7 mouse cellular contexts compared by ENCODE assay signal in genomic region chr3:42074532-42075287, GRCm38 (mm10).
DNase-seq lines count a peak whose midpoint lies in the region; ATAC-seq lines count a peak whose summit lies in the region.

No protein-coding gene starts in this region.

- H3K4me2 ChIP-seq in lung, embryonic 16.5 days (ENCODE audit: low read depth, low read length) = peak overlapping the region; percentile 36; the same call in 1 of the 2 replicates
- peak overlapping the region; percentile 31 for H3K4me2 ChIP-seq in midbrain, embryonic 15.5 days

- 29% methylated on average over 11 of the region's 11 CpGs for WGBS in lung, embryonic 16.5 days
- WGBS in forebrain, embryonic 10.5 days = 60% methylated on average over 11 of the region's 11 CpGs
- WGBS in midbrain, embryonic 15.5 days = 32% methylated on average over 11 of the region's 11 CpGs

- no peak overlapping the region for H3K4me3 ChIP-seq in lung, embryonic 16.5 days (ENCODE audit: low read length)
- H3K4me3 ChIP-seq in forebrain, embryonic 10.5 days = no peak overlapping the region
- peak overlapping the region; percentile 13; the same call in 1 of the 2 replicates for H3K4me3 ChIP-seq in midbrain, embryonic 15.5 days

- no peak for ATAC-seq in lung, embryonic 16.5 days (ENCODE audit: low read depth)
- ATAC-seq in midbrain, embryonic 15.5 days (replicated peaks) = peak; percentile 88
- no peak for ATAC-seq in inflammation-experienced regulatory T-cells, adult 6 months

- no peaks in the 10 kb centered on the region for H3K36me3 ChIP-seq in lung, embryonic 16.5 days (ENCODE audit: control insufficient read depth, insufficient read depth, low read length)
- H3K36me3 ChIP-seq in forebrain, embryonic 10.5 days (replicated peaks) = no peaks in the 10 kb centered on the region
- no peaks in the 10 kb centered on the region for H3K36me3 ChIP-seq in midbrain, embryonic 15.5 days (replicated peaks)

- no peak for DNase-seq in lung, adult 18-20 months
- peak; percentile 9 for DNase-seq in c-Kit-positive CD71-positive TER-119-positive erythroid progenitor cells, embryonic 14.5 days (ENCODE audit: low spot score)
- DNase-seq in forebrain, embryonic 10.5 days (ENCODE audit: extremely low spot score, low spot score) = peak; percentile 36
- DNase-seq in kidney, postnatal 14 days = peak; percentile 18

- H3K27ac ChIP-seq in lung, embryonic 16.5 days (ENCODE audit: low read length) = no peak overlapping the region
- no peak overlapping the region for H3K27ac ChIP-seq in forebrain, embryonic 10.5 days
- H3K27ac ChIP-seq in midbrain, embryonic 15.5 days = no peak overlapping the region

- H3K9ac ChIP-seq in lung, embryonic 16.5 days (ENCODE audit: low read length) = no peak overlapping the region
- H3K9ac ChIP-seq in midbrain, embryonic 15.5 days = 0 out of 2 replicates have a peak overlapping the region, but pooled peaks have one; percentile 14

- H3K4me1 ChIP-seq in lung, embryonic 16.5 days (replicated peaks; ENCODE audit: control insufficient read depth, insufficient read depth, low read length) = no peaks in the 10 kb centered on the region
- H3K4me1 ChIP-seq in forebrain, embryonic 10.5 days = 0 out of 2 replicates have a peak, but pooled peaks cover 5% of the 10 kb centered on the region
- peaks cover 6% of the 10 kb centered on the region for H3K4me1 ChIP-seq in midbrain, embryonic 15.5 days

- no peaks in the 10 kb centered on the region for H3K27me3 ChIP-seq in lung, embryonic 16.5 days (ENCODE audit: control insufficient read depth, insufficient read depth, low read depth, low read length)
- H3K27me3 ChIP-seq in forebrain, embryonic 10.5 days (ENCODE audit: poor library complexity, severe bottlenecking) = no peaks in the 10 kb centered on the region
- H3K27me3 ChIP-seq in midbrain, embryonic 15.5 days (replicated peaks) = no peaks in the 10 kb centered on the region

- H3K9me3 ChIP-seq in lung, embryonic 16.5 days (ENCODE audit: control insufficient read depth, low read length) = no peaks in the 10 kb centered on the region
- H3K9me3 ChIP-seq in forebrain, embryonic 10.5 days = no peaks in the 10 kb centered on the region
- no peaks in the 10 kb centered on the region for H3K9me3 ChIP-seq in midbrain, embryonic 15.5 days

Comparison
In these comparisons a context has a peak if more than half of its experiments do, and no peak if none do; other contexts are left out.
1. DNase-seq: peak in c-Kit-positive CD71-positive TER-119-positive erythroid progenitor cells, embryonic 14.5 days (single experiment), forebrain, embryonic 10.5 days (single experiment) and kidney, postnatal 14 days (single experiment); none in lung, adult 18-20 months (0 of 2).